Mouse (Mus musculus): ENCODE measurements around the gene Creld1.

The Creld1 gene

GRCm38 (mm10) chr6:113513944-113514343 is 30.8 kb downstream of the Creld1 start:
- no peak for DNase-seq

- DNase-seq = no peak
Observed at GRCm38 (mm10) chr6:113514600-113514999, 31.5 kb downstream of the Creld1 start.

GRCm38 (mm10) chr6:113517434-113518080 is 34.5 kb downstream of the Creld1 start:
- DNase-seq = no peak

GRCm38 (mm10) chr6:113522310-113522709 is 39.2 kb downstream of the Creld1 start:
- no peak for DNase-seq

- no peak for DNase-seq
Observed at GRCm38 (mm10) chr6:113523420-113523819, 40.3 kb downstream of the Creld1 start.

- peak; percentile 91 to 93 for DNase-seq
Observed at GRCm38 (mm10) chr6:113530932-113531839, 48.1 kb downstream of the Creld1 start, which contains the start of the genes Emc3 and Fancd2. Emc3 (minus strand) TSS chr6:113531652. Fancd2 (plus strand) TSS chr6:113531682.

- DNase-seq = no peak
Observed at GRCm38 (mm10) chr6:113531840-113532404, 48.8 kb downstream of the Creld1 start.

- no peak for DNase-seq
Observed at GRCm38 (mm10) chr6:113534886-113535285, 51.8 kb downstream of the Creld1 start.

- no peak for DNase-seq
Observed at GRCm38 (mm10) chr6:113541610-113542009, 58.5 kb downstream of the Creld1 start.
